Mouse (Mus musculus) thymus, adult 2 months (tissue): ENCODE results near the gene Rbfox2. TPM values are rescaled to one million over a fixed set of nuclear protein-coding genes. Genes with fewer than 3 reads are reported as not detected.

Experiments
- DNase-seq: peaks from one replicate; pipeline ENCODE4 v3.0.0; 2021
- H3K27ac ChIP-seq: fragments of 200-500 bp; 2 replicates; pipeline ENCODE4 v1.5.1; 2012; ENCODE audit warnings: low read length, control low read depth; ENCODE audit not compliant: control insufficient read depth, insufficient read depth
- H3K27me3 ChIP-seq: fragments of 200-500 bp; 2 replicates; pipeline ENCODE4 v1.6.1; 2012; ENCODE audit warnings: mild to moderate bottlenecking, low read length, moderate library complexity, mixed read lengths; ENCODE audit not compliant: control insufficient read depth, insufficient read depth
- H3K36me3 ChIP-seq: fragments of 200-500 bp; 2 replicates; pipeline ENCODE4 v1.6.1; 2012; ENCODE audit warnings: mild to moderate bottlenecking, low read length, moderate library complexity; ENCODE audit not compliant: control insufficient read depth, insufficient read depth
- H3K4me1 ChIP-seq: fragments of 200-500 bp; replicated peaks from 2 replicates; pipeline ENCODE4 v1.6.1; 2012; ENCODE audit warnings: low read length; ENCODE audit not compliant: control insufficient read depth, insufficient read depth
- H3K4me3 ChIP-seq: fragments of 200-500 bp; 2 replicates; pipeline ENCODE4 v1.5.1; 2012; ENCODE audit warnings: mild to moderate bottlenecking, low read length, control low read depth, moderate library complexity; ENCODE audit not compliant: control insufficient read depth, insufficient read depth
- CTCF ChIP-seq: fragments of 200-500 bp; IDR thresholded peaks from 2 replicates; pipeline ENCODE4 v1.5.1; 2012; ENCODE audit warnings: mild to moderate bottlenecking, control low read depth, low read length, moderate library complexity, borderline replicate concordance; ENCODE audit not compliant: control insufficient read depth, poor library complexity, insufficient read depth; ENCODE audit errors: extremely low read depth
- POLR2A ChIP-seq: fragments of 200-500 bp; IDR thresholded peaks from 2 replicates; pipeline ENCODE4 v1.6.1; 2012; ENCODE audit warnings: mild to moderate bottlenecking, low read length, control low read depth, moderate library complexity; ENCODE audit not compliant: control insufficient read depth, poor library complexity, insufficient read depth; ENCODE audit errors: extremely low read depth
- WGBS: fragments of 180-500 bp; shearing (Covaris S2); methylation state at CpG from one replicate; pipeline ENCODE4 v1.1.7; 2018; 5-methylcytosine and 5-hydroxymethylcytosine counted together
- polyA plus RNA-seq: library from polyadenylated mRNA; depleted of rRNA; stranded (reverse); fragments of >200 nt; gene quantifications from 2 replicates; pipeline ENCODE4 v1.2.3, GENCODE M21; 2012

Rbfox2 gene
- polyA plus RNA-seq, 1 experiment = 20.5 TPM

GRCm38 (mm10) chr15:77251706-77252105 lies 55.1 kb downstream of the Rbfox2 start:
- no peak overlapping the region for H3K4me3 ChIP-seq
- DNase-seq = no peak
- no peaks in the 10 kb centered on the region for H3K4me1 ChIP-seq
- 95% methylated on average over 3 of the region's 3 CpGs for WGBS
- H3K36me3 ChIP-seq = no peaks in the 10 kb centered on the region
- H3K27me3 ChIP-seq = no peaks in the 10 kb centered on the region
- H3K27ac ChIP-seq = no peak overlapping the region
- no peak for TF ChIP-seq POLR2A
- no peak for TF ChIP-seq CTCF

GRCm38 (mm10) chr15:77250806-77251205 lies 56.0 kb downstream of the Rbfox2 start:
- no peak for TF ChIP-seq CTCF
- TF ChIP-seq POLR2A = no peak
- Histone ChIP-seq H3K4me1 (no peaks in the 10 kb centered on the region), H3K4me3 (no peak overlapping the region), H3K27me3 (no peaks in the 10 kb centered on the region), H3K36me3 (no peaks in the 10 kb centered on the region), H3K27ac (no peak overlapping the region)
- 94% methylated on average over 2 of the region's 2 CpGs for WGBS
- DNase-seq = no peak

- no peaks in the 10 kb centered on the region for H3K36me3 ChIP-seq
- TF ChIP-seq CTCF = no peak
- no peak for TF ChIP-seq POLR2A
- DNase-seq = no peak
- H3K4me1 ChIP-seq = no peaks in the 10 kb centered on the region
- no peak overlapping the region for H3K4me3 ChIP-seq
- no peaks in the 10 kb centered on the region for H3K27me3 ChIP-seq
- WGBS = 86% methylated on average over 5 of the region's 5 CpGs
- no peak overlapping the region for H3K27ac ChIP-seq
These were observed 57.4 kb downstream of the Rbfox2 start for GRCm38 (mm10) chr15:77249421-77249820.

GRCm38 (mm10) chr15:77245418-77246365 lies 61.1 kb downstream of the Rbfox2 start:
- DNase-seq = no peak
- Histone ChIP-seq H3K4me3 (no peak overlapping the region), H3K36me3 (no peaks in the 10 kb centered on the region), H3K4me1 (no peaks in the 10 kb centered on the region), H3K27me3 (no peaks in the 10 kb centered on the region), H3K27ac (no peak overlapping the region)
- no peak for TF ChIP-seq POLR2A
- TF ChIP-seq CTCF = no peak
- 42% methylated on average over 11 of the region's 11 CpGs for WGBS

GRCm38 (mm10) chr15:77244634-77245033 lies 62.2 kb downstream of the Rbfox2 start:
- Histone ChIP-seq H3K4me1 (no peaks in the 10 kb centered on the region), H3K27me3 (no peaks in the 10 kb centered on the region), H3K27ac (no peak overlapping the region), H3K4me3 (no peak overlapping the region), H3K36me3 (no peaks in the 10 kb centered on the region)
- TF ChIP-seq POLR2A (no peak), CTCF (no peak)
- WGBS = 89% methylated on average over 5 of the region's 5 CpGs
- DNase-seq = no peak

- Histone ChIP-seq H3K27ac (no peak overlapping the region), H3K27me3 (no peaks in the 10 kb centered on the region), H3K4me3 (no peak overlapping the region), H3K36me3 (no peaks in the 10 kb centered on the region), H3K4me1 (no peaks in the 10 kb centered on the region)
- no peak for DNase-seq
- 94% methylated on average over 5 of the region's 5 CpGs for WGBS
- no peak for TF ChIP-seq CTCF
- no peak for TF ChIP-seq POLR2A
These were observed 62.8 kb downstream of the Rbfox2 start for GRCm38 (mm10) chr15:77243876-77244560.
